Mouse (Mus musculus) kidney, embryonic 15.5 days (tissue): Measurements from ENCODE around the gene Mpdu1. TPM values are rescaled to one million over a fixed set of nuclear protein-coding genes. Genes with fewer than 3 reads are reported as not detected.
A peak's percentile ranks its signal among the peaks of the same experiment; 100 is the strongest.

Source experiments
- ATAC-seq: fragments of 200-750 bp; cut with Nextera tagmentation; replicated peaks from 2 replicates; pipeline ENCODE4 v1.8.0; 2017; ENCODE audit warnings: moderate TSS enrichment; ENCODE audit not compliant: low FRiP score
- H3K27ac ChIP-seq: fragments of 300-500 bp; sonication (generic); 2 replicates; pipeline ENCODE4 v1.5.1; 2015; ENCODE audit warnings: mild to moderate bottlenecking, inconsistent platforms
- H3K27me3 ChIP-seq: fragments of 300-500 bp; sonication (generic); 2 replicates; pipeline ENCODE4 v1.6.1; 2015; ENCODE audit warnings: inconsistent platforms
- H3K36me3 ChIP-seq: fragments of 300-500 bp; sonication (generic); 2 replicates; pipeline ENCODE4 v1.6.1; 2015; ENCODE audit warnings: inconsistent platforms
- H3K4me1 ChIP-seq: fragments of 300-500 bp; sonication (generic); 2 replicates; pipeline ENCODE4 v1.6.1; 2015; ENCODE audit warnings: inconsistent platforms
- H3K4me2 ChIP-seq: fragments of 300-500 bp; sonication (generic); 2 replicates; pipeline ENCODE4 v1.6.1; 2015; ENCODE audit warnings: moderate library complexity, mild to moderate bottlenecking, inconsistent platforms
- H3K4me3 ChIP-seq: fragments of 300-500 bp; sonication (generic); replicated peaks from 2 replicates; pipeline ENCODE4 v1.5.1; 2015; ENCODE audit warnings: mild to moderate bottlenecking, inconsistent platforms
- H3K9ac ChIP-seq: fragments of 300-500 bp; sonication (generic); 2 replicates; pipeline ENCODE4 v1.6.1; 2015; ENCODE audit warnings: mild to moderate bottlenecking, inconsistent platforms
- H3K9me3 ChIP-seq: fragments of 300-500 bp; sonication (generic); replicated peaks from 2 replicates; pipeline ENCODE4 v1.6.1; 2016; ENCODE audit warnings: inconsistent platforms
- WGBS: fragments of 180-500 bp; shearing (Covaris S2); methylation state at CpG from one replicate; pipeline ENCODE4 v1.1.7; 2015; ENCODE audit warnings: mixed read lengths; 5-methylcytosine and 5-hydroxymethylcytosine counted together
- microRNA counts: library from miRNA; unstranded; fragments of <30 nt; microRNA quantifications from one replicate; lab custom pipeline; 2016
- microRNA-seq: library from miRNA; unstranded; fragments of <30 nt; microRNA quantifications from one replicate; pipeline ENCODE4, GENCODE M21; 2016
- polyA plus RNA-seq: library from polyadenylated mRNA; unstranded; fragments of >200 nt; fragmentation: Nextera tagmentation; extraction: Ambion mirVana; gene quantifications from 2 replicates; pipeline ENCODE4 v1.2.1, GENCODE M21; 2015

The Mpdu1 gene
- polyA plus RNA-seq, 1 experiment from 2014 or later = 78.0 TPM

DNA sequence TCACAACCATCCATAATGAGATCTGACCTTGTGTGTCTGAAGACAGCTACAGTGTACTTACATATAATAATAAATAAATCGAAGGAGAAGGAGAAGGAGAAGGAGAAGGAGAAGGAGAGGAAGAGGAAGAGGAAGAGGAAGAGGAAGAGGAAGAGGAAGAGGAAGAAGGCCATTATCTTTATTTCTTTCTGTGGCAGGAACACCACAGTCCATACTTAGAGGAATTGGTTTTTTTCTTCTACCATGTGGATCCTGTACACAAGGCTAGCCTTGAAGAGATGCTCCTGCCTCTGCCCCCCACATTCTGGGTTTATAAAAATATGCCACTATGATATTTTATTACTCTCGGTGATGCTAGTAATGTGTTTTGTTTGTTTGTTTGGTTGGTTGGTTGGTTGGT, 55.6 kb downstream of the Mpdu1 start:
- Histone ChIP-seq H3K27ac (no peak overlapping the region), H3K27me3 (peaks cover 22% of the 10 kb centered on the region), H3K4me2 (no peak overlapping the region), H3K4me3 (no peak overlapping the region), H3K36me3 (no peaks in the 10 kb centered on the region), H3K4me1 (peaks cover 36% of the 10 kb centered on the region), H3K9ac (no peak overlapping the region), H3K9me3 (no peaks in the 10 kb centered on the region)
- WGBS = 82% methylated on average over 2 of the region's 2 CpGs
- no peak for ATAC-seq

MicroRNAs within 50 kb of the gene (microRNA counts, 519-probe panel; counts per million panel counts)
- microRNA mmu-miR-1934 (lab: Ali Mortazavi, UCI) (31.7 counts per million), microRNA mmu-miR-467f (lab: Ali Mortazavi, UCI) (2,727 counts per million, percentile 65 among the panel's probes with 10 or more counts)

Small RNA genes lying within 50 kb of the gene (microRNA-seq; reads per million reads assigned to microRNA genes)
- gene Mir1934 (2.8 reads per million, percentile 14 among the genes with 10 or more reads in this experiment), gene Mir467f (not detected)

Other genes with a start within 250 kb of the Mpdu1 start
- 32.6 and 33.0 TPM in 2 replicates for gene Kdm6b, start 249.0 kb downstream of the Mpdu1 start, polyA plus RNA-seq
- gene Dnah2, start 113.5 kb downstream of the Mpdu1 start, polyA plus RNA-seq = 0.73 and 0.87 TPM in 2 replicates
- gene Efnb3, start 102.4 kb downstream of the Mpdu1 start, polyA plus RNA-seq = 11.9 and 14.3 TPM in 2 replicates
- gene Wrap53, start 82.4 kb downstream of the Mpdu1 start, polyA plus RNA-seq = 26.6 and 27.9 TPM in 2 replicates
- gene Trp53, start 82.3 kb downstream of the Mpdu1 start, polyA plus RNA-seq = 175 and 195 TPM in 2 replicates
- gene Atp1b2, start 56.7 kb downstream of the Mpdu1 start, polyA plus RNA-seq = 11.2 and 13.5 TPM in 2 replicates
- gene Shbg, start 44.7 kb downstream of the Mpdu1 start, polyA plus RNA-seq = 0.30 and 0.49 TPM in 2 replicates
- 17.8 and 23.1 TPM in 2 replicates for gene Sat2, start 40.6 kb downstream of the Mpdu1 start, polyA plus RNA-seq
- gene Fxr2, start 29.7 kb downstream of the Mpdu1 start, polyA plus RNA-seq = 29.2 TPM in 2 replicates
- 0.18 and 0.19 TPM in 2 replicates for gene Sox15, start 7.3 kb downstream of the Mpdu1 start, polyA plus RNA-seq
- 10.0 and 14.1 TPM in 2 replicates for gene Cd68, start 3.5 kb upstream of the Mpdu1 start, polyA plus RNA-seq
- 586 and 589 TPM in 2 replicates for gene Eif4a1, start 9.8 kb upstream of the Mpdu1 start, polyA plus RNA-seq
- gene Senp3, start 19.4 kb upstream of the Mpdu1 start, polyA plus RNA-seq = 91.6 and 95.2 TPM in 2 replicates
- 0.45 and 0.53 TPM in 2 replicates for gene Tnfsf13, start 23.1 kb upstream of the Mpdu1 start, polyA plus RNA-seq
- gene Tnfsf12, start 33.2 kb upstream of the Mpdu1 start, polyA plus RNA-seq = 9.1 and 11.1 TPM in 2 replicates
- 4.5 and 7.0 TPM in 2 replicates for gene Tnfsfm13, start 33.5 kb upstream of the Mpdu1 start, polyA plus RNA-seq
- gene Polr2a, start 96.0 kb upstream of the Mpdu1 start, polyA plus RNA-seq = 29.9 and 31.1 TPM in 2 replicates
- 0.27 and 0.36 TPM in 2 replicates for gene Slc35g3, start 99.3 kb upstream of the Mpdu1 start, polyA plus RNA-seq
- gene Zbtb4, start 103.3 kb upstream of the Mpdu1 start, polyA plus RNA-seq = 1.9 and 2.8 TPM in 2 replicates
- 11.4 and 12.3 TPM in 2 replicates for gene Chrnb1, start 133.3 kb upstream of the Mpdu1 start, polyA plus RNA-seq
- 2.0 and 2.5 TPM in 2 replicates for gene Fgf11, start 139.2 kb upstream of the Mpdu1 start, polyA plus RNA-seq
- 8.3 TPM in 2 replicates for gene Tmem102, start 143.0 kb upstream of the Mpdu1 start, polyA plus RNA-seq
- gene Gm39566, start 152.7 kb upstream of the Mpdu1 start, polyA plus RNA-seq = not detected in 2 replicates
- not detected in 2 replicates for gene Spem2, start 155.8 kb upstream of the Mpdu1 start, polyA plus RNA-seq
- gene Spem1, start 159.5 kb upstream of the Mpdu1 start, polyA plus RNA-seq = 0.14 and 0.32 TPM in 2 replicates
- gene Nlgn2, start 175.1 kb upstream of the Mpdu1 start, polyA plus RNA-seq = 5.6 and 7.6 TPM in 2 replicates
- 409 and 443 TPM in 2 replicates for gene Tmem256, start 175.9 kb upstream of the Mpdu1 start, polyA plus RNA-seq
- gene Plscr3, start 183.7 kb upstream of the Mpdu1 start, polyA plus RNA-seq = 96.5 and 105 TPM in 2 replicates
- gene Tnk1, start 196.1 kb upstream of the Mpdu1 start, polyA plus RNA-seq = 5.8 and 7.3 TPM in 2 replicates
- gene Tmem95, start 215.4 kb upstream of the Mpdu1 start, polyA plus RNA-seq = 0.32 TPM in 1 of 2 replicates, not detected in the other
- 9.4 and 10.1 TPM in 2 replicates for gene Kctd11, start 218.8 kb upstream of the Mpdu1 start, polyA plus RNA-seq
- gene Acap1, start 232.9 kb upstream of the Mpdu1 start, polyA plus RNA-seq = 0.58 and 0.62 TPM in 2 replicates
- 12.6 and 13.0 TPM in 2 replicates for gene 2810408A11Rik, start 238.3 kb upstream of the Mpdu1 start, polyA plus RNA-seq
- gene Neurl4, start 238.4 kb upstream of the Mpdu1 start, polyA plus RNA-seq = 9.3 and 10.8 TPM in 2 replicates